Mouse (Mus musculus) C2C12 (cell line): ENCODE measurements around the gene Slc16a10.

ENCODE experiments used
- CTCF ChIP-seq: IDR thresholded peaks from one replicate; pipeline ENCODE4 v1.5.1; 2011; ENCODE audit not compliant: control insufficient read depth, insufficient read depth, insufficient read length
- MYOD1 ChIP-seq: IDR thresholded peaks from one replicate; pipeline ENCODE4 v1.6.1; 2011; ENCODE audit warnings: low read depth; ENCODE audit not compliant: control insufficient read depth, insufficient read length

DNA sequence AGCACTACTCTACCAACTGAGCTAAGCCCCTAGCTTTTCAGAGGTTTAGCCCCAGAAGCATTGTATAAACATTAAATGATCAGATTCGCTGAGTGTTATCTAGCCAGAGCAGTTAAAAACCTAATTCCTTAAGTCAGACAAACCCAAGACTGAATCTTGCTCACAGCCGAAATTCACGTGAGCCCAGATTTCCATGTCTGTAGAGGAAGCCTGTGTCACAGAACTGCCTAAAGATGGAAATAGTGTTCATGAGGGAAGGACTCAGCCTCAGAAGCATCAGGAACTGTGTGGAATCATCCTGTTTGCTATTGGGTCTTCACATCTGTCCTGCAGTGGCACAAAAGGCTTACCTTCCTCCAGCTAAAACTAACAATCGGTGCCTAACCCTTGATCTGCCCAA lies 2.4 kb downstream of the Slc16a10 start:
- TF ChIP-seq MYOD1, result no peak
- no peak for TF ChIP-seq CTCF
